15 mouse cellular contexts compared by ENCODE assay signal in genomic region chr6:128116344-128116743, GRCm38 (mm10). TPM values are rescaled to one million over a fixed set of nuclear protein-coding genes. Genes with fewer than 3 reads are reported as not detected.
DNase-seq lines count a peak whose midpoint lies in the region; ATAC-seq and TF ChIP-seq lines count a peak whose summit lies in the region.
"Had no signal": no experiment of that assay in that cellular context is flagged by ENCODE, and none has a peak within 500 bp of the region (broad histone marks: within the 10 kb centered on the region; RNA-seq: fewer than 3 reads in every experiment).

No protein-coding gene starts in this region.

- H3K9ac ChIP-seq in intestine, embryonic 15.5 days, result no peak overlapping the region
- H3K9ac ChIP-seq in intestine, postnatal 0 days (ENCODE audit: low read depth, low read length), result no peak overlapping the region
- H3K9ac ChIP-seq in stomach, embryonic 14.5 days (replicated peaks; ENCODE audit: low read depth, low read length), result no peak overlapping the region
- H3K9ac ChIP-seq in stomach, postnatal 0 days (ENCODE audit: low read length), result no peak overlapping the region
- H3K9ac ChIP-seq: hindbrain, embryonic 15.5 days; liver, embryonic 12.5 days had no signal

- 48% methylated on average over 2 of the region's 2 CpGs for WGBS in intestine, embryonic 15.5 days
- WGBS in intestine, postnatal 0 days, result 61% methylated on average over 2 of the region's 2 CpGs
- WGBS in stomach, embryonic 14.5 days, result 32% methylated on average over 2 of the region's 2 CpGs
- 30% methylated on average over 2 of the region's 2 CpGs for WGBS in stomach, postnatal 0 days
- WGBS in cerebellum, adult 2 months, result 87% methylated on average over 2 of the region's 2 CpGs

- H3K27ac ChIP-seq in intestine, embryonic 15.5 days, result peak overlapping the region; percentile 44
- no peak overlapping the region for H3K27ac ChIP-seq in intestine, postnatal 0 days (ENCODE audit: low read depth, low read length)
- H3K27ac ChIP-seq in stomach, embryonic 14.5 days (ENCODE audit: low read length), result peak overlapping the region; percentile 66; the same call in 1 of the 2 replicates
- no peak overlapping the region for H3K27ac ChIP-seq in stomach, postnatal 0 days (replicated peaks)
- H3K27ac ChIP-seq in cerebellum, adult 2 months (ENCODE audit: insufficient read depth, low read length), result no peak overlapping the region
- no peak overlapping the region for H3K27ac ChIP-seq in left cerebral cortex, adult 2 months
- H3K27ac ChIP-seq: hindbrain, embryonic 15.5 days; liver, embryonic 12.5 days had no signal

- no peaks in the 10 kb centered on the region for H3K9me3 ChIP-seq in intestine, embryonic 15.5 days
- no peaks in the 10 kb centered on the region for H3K9me3 ChIP-seq in intestine, postnatal 0 days (ENCODE audit: control insufficient read depth)
- no peaks in the 10 kb centered on the region for H3K9me3 ChIP-seq in stomach, embryonic 14.5 days (ENCODE audit: control insufficient read depth, low read depth, low read length)
- H3K9me3 ChIP-seq in stomach, postnatal 0 days (ENCODE audit: control insufficient read depth, low read length), result no peaks in the 10 kb centered on the region
- H3K9me3 ChIP-seq: hindbrain, embryonic 15.5 days; liver, embryonic 12.5 days had no signal

- intact Hi-C loops in left cerebral cortex, adult 2 months (cut with DNase I), result no loop called here

- H3K27me3 ChIP-seq in intestine, embryonic 15.5 days (replicated peaks), result no peaks in the 10 kb centered on the region
- no peaks in the 10 kb centered on the region for H3K27me3 ChIP-seq in intestine, postnatal 0 days (replicated peaks; ENCODE audit: control insufficient read depth, insufficient read depth, low read length)
- no peaks in the 10 kb centered on the region for H3K27me3 ChIP-seq in stomach, embryonic 14.5 days (ENCODE audit: control insufficient read depth, insufficient read depth, low read length)
- no peaks in the 10 kb centered on the region for H3K27me3 ChIP-seq in stomach, postnatal 0 days (ENCODE audit: control insufficient read depth, insufficient read depth, low read length)
- no peaks in the 10 kb centered on the region for H3K27me3 ChIP-seq in cerebellum, adult 2 months (ENCODE audit: control insufficient read depth, insufficient read depth, low read length)
- H3K27me3 ChIP-seq: hindbrain, embryonic 15.5 days; liver, embryonic 12.5 days had no signal

- ATAC-seq in intestine, embryonic 15.5 days, result no peak
- ATAC-seq in intestine, postnatal 0 days, result no peak
- ATAC-seq in stomach, embryonic 14.5 days (ENCODE audit: insufficient number of reproducible peaks, insufficient read depth, low FRiP score, low read depth), result no peak
- ATAC-seq in stomach, postnatal 0 days (ENCODE audit: low FRiP score, low TSS enrichment), result no peak
- ATAC-seq: liver, embryonic 12.5 days had no signal

- no peak for TF ChIP-seq EP300 in stomach, postnatal 0 days (optimal IDR thresholded peaks at IDR 0.05)

- no peaks in the 10 kb centered on the region for H3K36me3 ChIP-seq in intestine, embryonic 15.5 days
- H3K36me3 ChIP-seq in intestine, postnatal 0 days (ENCODE audit: control insufficient read depth, insufficient read depth), result peaks cover 4% of the 10 kb centered on the region; the same call in 1 of the 2 replicates
- no peaks in the 10 kb centered on the region for H3K36me3 ChIP-seq in stomach, embryonic 14.5 days (ENCODE audit: control insufficient read depth, insufficient read depth, low read length)
- H3K36me3 ChIP-seq in stomach, postnatal 0 days (ENCODE audit: control insufficient read depth, insufficient read depth, low read length), result no peaks in the 10 kb centered on the region
- H3K36me3 ChIP-seq: hindbrain, embryonic 15.5 days; liver, embryonic 12.5 days had no signal

- no peak for TF ChIP-seq CTCF in intestine, postnatal 0 days (IDR thresholded peaks at IDR 0.05; ENCODE audit: low read depth)
- no peak for TF ChIP-seq CTCF in stomach, postnatal 0 days (IDR thresholded peaks at IDR 0.05; ENCODE audit: low read depth)
- TF ChIP-seq CTCF in cerebellum, adult 2 months (IDR thresholded peaks at IDR 0.05; ENCODE audit: borderline replicate concordance, insufficient read depth, low read depth, low read length), result no peak
- TF ChIP-seq CTCF in left cerebral cortex, adult 2 months (IDR thresholded peaks at IDR 0.05), result no peak

- no peak overlapping the region for H3K4me2 ChIP-seq in intestine, embryonic 15.5 days (replicated peaks)
- no peak overlapping the region for H3K4me2 ChIP-seq in intestine, postnatal 0 days (replicated peaks; ENCODE audit: low read depth)
- H3K4me2 ChIP-seq in stomach, embryonic 14.5 days (replicated peaks; ENCODE audit: low read depth, low read length), result no peak overlapping the region
- no peak overlapping the region for H3K4me2 ChIP-seq in stomach, postnatal 0 days (replicated peaks; ENCODE audit: low read depth)
- H3K4me2 ChIP-seq: hindbrain, embryonic 15.5 days; liver, embryonic 12.5 days had no signal

- H3K4me1 ChIP-seq in intestine, embryonic 15.5 days (replicated peaks), result peaks cover 28% of the 10 kb centered on the region
- H3K4me1 ChIP-seq in intestine, postnatal 0 days (replicated peaks; ENCODE audit: control insufficient read depth, insufficient read depth, low read length), result no peaks in the 10 kb centered on the region
- peaks cover 32% of the 10 kb centered on the region for H3K4me1 ChIP-seq in stomach, embryonic 14.5 days (ENCODE audit: control insufficient read depth, insufficient read depth, low read length)
- 0 out of 2 replicates have a peak, but pooled peaks cover 6% of the 10 kb centered on the region for H3K4me1 ChIP-seq in stomach, postnatal 0 days (replicated peaks; ENCODE audit: control insufficient read depth, insufficient read depth)
- peaks cover 3% of the 10 kb centered on the region; the same call in 1 of the 2 replicates for H3K4me1 ChIP-seq in cerebellum, adult 2 months (ENCODE audit: control insufficient read depth, insufficient read depth, low read length)

- no peak overlapping the region for H3K4me3 ChIP-seq in intestine, embryonic 15.5 days (replicated peaks)
- H3K4me3 ChIP-seq in intestine, postnatal 0 days (ENCODE audit: low read depth, low read length), result no peak overlapping the region
- no peak overlapping the region for H3K4me3 ChIP-seq in stomach, embryonic 14.5 days (ENCODE audit: low read depth, low read length)
- no peak overlapping the region for H3K4me3 ChIP-seq in stomach, postnatal 0 days (ENCODE audit: low read depth, low read length)
- H3K4me3 ChIP-seq in cerebellum, adult 2 months (replicated peaks; ENCODE audit: insufficient read depth, low read depth, low read length), result no peak overlapping the region
- no peak overlapping the region for H3K4me3 ChIP-seq in left cerebral cortex, adult 2 months
- H3K4me3 ChIP-seq: erythroblast, embryonic 14.5 days; hindbrain, embryonic 15.5 days; liver, embryonic 12.5 days had no signal

- peak; percentile 34 for DNase-seq in embryo, embryonic 11 days
- DNase-seq in embryo, embryonic 9.5 days (ENCODE audit: extremely low spot score), result no peak
- no peak for DNase-seq in stomach, postnatal 0 days (ENCODE audit: low spot score)
- no peak for DNase-seq in cerebellum, adult 2 months
- no peak for DNase-seq in left cerebral cortex, adult 2 months (ENCODE audit: extremely low spot score in 1 of 2, low spot score in 2 of 2)
- DNase-seq: adrenal gland, adult 2 months; cerebellum, postnatal 14 days; kidney, postnatal 36 days; right cerebral cortex, postnatal 4 days had no signal

- no peak for TF ChIP-seq POLR2A in cerebellum, adult 2 months (IDR thresholded peaks at IDR 0.05; ENCODE audit: borderline replicate concordance, insufficient read depth, low read length)

RNA-seq across cellular contexts. Expression of gene Tspan9, which starts 27.1 kb away (rescaled TPM):
- 92.3 and 102 TPM in 2 replicates for polyA plus RNA-seq in intestine, embryonic 15.5 days (2015; fragmentation: Nextera tagmentation; extraction: Ambion mirVana)
- 49.8 and 55.5 TPM in 2 replicates for polyA plus RNA-seq in intestine, postnatal 0 days (2015; fragmentation: Nextera tagmentation; extraction: Ambion mirVana)
- polyA plus RNA-seq in stomach, embryonic 14.5 days (2014; fragmentation: Nextera tagmentation; extraction: Ambion mirVana), result 124 and 139 TPM in 2 replicates
- polyA plus RNA-seq in stomach, postnatal 0 days (2015; fragmentation: Nextera tagmentation; extraction: Ambion mirVana), result 77.3 and 85.9 TPM in 2 replicates
- polyA plus RNA-seq in cerebellum, adult 2 months (2012; rRNA removed), result 303 and 370 TPM in 2 replicates
- total RNA-seq in left cerebral cortex, adult 2 months (2021), result 10 to 100 TPM; 53.0 to 57.6 TPM

Comparison
In these comparisons a context has a peak if more than half of its experiments do, and no peak if none do; other contexts are left out.
1. H3K27ac ChIP-seq: peak in intestine, embryonic 15.5 days (single experiment) and stomach, embryonic 14.5 days (single experiment); none in intestine, postnatal 0 days (single experiment), stomach, postnatal 0 days (single experiment), cerebellum, adult 2 months (single experiment) and left cerebral cortex, adult 2 months (single experiment).